Mouse (Mus musculus): ENCODE results near the gene Gstt1. TPM values are rescaled to one million over a fixed set of nuclear protein-coding genes. Genes with fewer than 3 reads are reported as not detected.
A peak's percentile ranks its signal among the peaks of the same experiment; 100 is the strongest.

Gstt1 gene
- polyA plus RNA-seq, 1 experiment from 2014 or later = 36.2 TPM

GRCm38 (mm10) chr10:75822443-75822842, 24.1 kb upstream of the Gstt1 start, which contains the start of gene Gstt4:
Gene Gstt4 (minus strand): TSS chr10:75822543.
- H3K9me3 ChIP-seq (ENCODE audit: control insufficient read depth, low read length) = no peaks in the 10 kb centered on the region
- no peaks in the 10 kb centered on the region for H3K27me3 ChIP-seq (ENCODE audit: control insufficient read depth, insufficient read depth, low read depth, low read length)
- H3K4me1 ChIP-seq (replicated peaks; ENCODE audit: control insufficient read depth, insufficient read depth, low read length) = peaks cover 2% of the 10 kb centered on the region
- no peak within 1 kb of the TSS for H3K4me2 ChIP-seq (ENCODE audit: low read depth, low read length)
- WGBS = 94% methylated on average over 2 of the region's 2 CpGs
- no peak within 1 kb of the TSS for H3K27ac ChIP-seq (ENCODE audit: low read length)
- H3K9ac ChIP-seq (ENCODE audit: low read length) = no peak within 1 kb of the TSS
- no peak for ATAC-seq (ENCODE audit: low read depth)
- H3K4me3 ChIP-seq (ENCODE audit: low read length) = no peak within 1 kb of the TSS
- no peaks in the 10 kb centered on the region for H3K36me3 ChIP-seq (ENCODE audit: control insufficient read depth, insufficient read depth, low read length)

DNA sequence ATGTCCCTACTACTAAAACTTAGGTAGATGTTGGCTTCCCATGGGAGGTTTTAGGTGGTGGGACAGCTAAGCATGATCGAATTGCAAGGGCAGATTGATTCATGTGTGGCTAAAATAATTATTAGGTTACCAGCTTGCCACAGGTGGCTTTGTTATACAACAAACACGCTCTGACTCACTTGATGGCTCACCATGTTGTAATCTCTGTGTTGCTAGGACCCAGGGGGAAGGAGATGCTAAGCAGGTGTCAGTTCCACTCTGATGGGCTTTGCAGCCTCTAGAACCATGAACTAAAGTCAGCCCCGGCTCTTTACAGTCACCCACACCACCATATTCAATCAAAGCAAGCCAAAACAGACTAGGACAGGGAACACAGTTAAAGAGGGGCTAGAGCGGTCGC, 21.5 kb upstream of the Gstt1 start:
- Histone ChIP-seq H3K4me2 (ENCODE audit: low read depth, low read length) (no peak overlapping the region), H3K9ac (ENCODE audit: low read length) (no peak overlapping the region), H3K4me1 (replicated peaks; ENCODE audit: control insufficient read depth, insufficient read depth, low read length) (no peaks in the 10 kb centered on the region), H3K9me3 (ENCODE audit: control insufficient read depth, low read length) (no peaks in the 10 kb centered on the region), H3K27ac (ENCODE audit: low read length) (no peak overlapping the region), H3K36me3 (ENCODE audit: control insufficient read depth, insufficient read depth, low read length) (no peaks in the 10 kb centered on the region), H3K4me3 (ENCODE audit: low read length) (no peak overlapping the region), H3K27me3 (ENCODE audit: control insufficient read depth, insufficient read depth, low read depth, low read length) (no peaks in the 10 kb centered on the region)
- ATAC-seq (ENCODE audit: low read depth) = no peak
- WGBS = 85% methylated on average over 5 of the region's 5 CpGs

DNA sequence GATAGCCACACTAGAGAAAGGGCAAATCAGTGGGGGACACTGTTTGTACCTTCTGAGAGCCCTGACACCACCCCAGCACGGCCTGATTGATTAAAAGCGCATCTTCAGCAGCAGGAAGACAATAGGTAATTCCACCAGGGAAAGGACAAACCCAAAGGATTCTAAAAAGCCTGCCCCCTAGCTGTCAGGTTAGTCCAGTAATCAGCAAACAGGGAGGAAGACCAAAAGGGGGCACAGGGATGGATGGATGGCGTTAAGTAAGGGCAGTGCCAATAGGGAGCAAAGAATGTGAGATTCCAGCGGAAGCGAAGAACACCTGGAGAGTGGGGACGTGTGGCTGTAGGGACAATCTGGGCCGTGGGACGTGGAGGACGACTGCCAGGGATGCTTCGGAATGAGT, 20.3 kb upstream of the Gstt1 start:
- no peak for ATAC-seq (ENCODE audit: low read depth)
- H3K9me3 ChIP-seq (ENCODE audit: control insufficient read depth, low read length) = no peaks in the 10 kb centered on the region
- WGBS = 54% methylated on average over 10 of the region's 10 CpGs
- H3K4me2 ChIP-seq (ENCODE audit: low read depth, low read length) = no peak overlapping the region
- no peak overlapping the region for H3K27ac ChIP-seq (ENCODE audit: low read length)
- no peak overlapping the region for H3K9ac ChIP-seq (ENCODE audit: low read length)
- H3K36me3 ChIP-seq (ENCODE audit: control insufficient read depth, insufficient read depth, low read length) = no peaks in the 10 kb centered on the region
- H3K4me1 ChIP-seq (replicated peaks; ENCODE audit: control insufficient read depth, insufficient read depth, low read length) = no peaks in the 10 kb centered on the region
- no peaks in the 10 kb centered on the region for H3K27me3 ChIP-seq (ENCODE audit: control insufficient read depth, insufficient read depth, low read depth, low read length)
- H3K4me3 ChIP-seq (ENCODE audit: low read length) = no peak overlapping the region

GRCm38 (mm10) chr10:75804217-75804616, 5.8 kb upstream of the Gstt1 start:
- Histone ChIP-seq H3K9me3 (ENCODE audit: control insufficient read depth, low read length) (no peaks in the 10 kb centered on the region), H3K4me1 (replicated peaks; ENCODE audit: control insufficient read depth, insufficient read depth, low read length) (no peaks in the 10 kb centered on the region), H3K27me3 (ENCODE audit: control insufficient read depth, insufficient read depth, low read depth, low read length) (no peaks in the 10 kb centered on the region; the same call in 1 of the 2 replicates), H3K9ac (ENCODE audit: low read length) (no peak overlapping the region), H3K4me2 (ENCODE audit: low read depth, low read length) (no peak overlapping the region), H3K4me3 (ENCODE audit: low read length) (no peak overlapping the region), H3K27ac (ENCODE audit: low read length) (no peak overlapping the region), H3K36me3 (ENCODE audit: control insufficient read depth, insufficient read depth, low read length) (no peaks in the 10 kb centered on the region)
- no peak for ATAC-seq (ENCODE audit: low read depth)
- 59% methylated on average over 2 of the region's 2 CpGs for WGBS

GRCm38 (mm10) chr10:75797619-75798175, 687 bp downstream of the Gstt1 start:
- peak overlapping the region; percentile 49 for H3K27ac ChIP-seq (ENCODE audit: low read length)
- H3K4me1 ChIP-seq (replicated peaks; ENCODE audit: control insufficient read depth, insufficient read depth, low read length) = peaks cover 22% of the 10 kb centered on the region
- 0% methylated on average over 12 of the region's 12 CpGs for WGBS
- H3K4me2 ChIP-seq (ENCODE audit: low read depth, low read length) = peak overlapping the region; percentile 96
- H3K9me3 ChIP-seq (ENCODE audit: control insufficient read depth, low read length) = no peaks in the 10 kb centered on the region
- ATAC-seq (ENCODE audit: low read depth) = peak; percentile 70
- peak overlapping the region; percentile 71 for H3K9ac ChIP-seq (ENCODE audit: low read length)
- peak overlapping the region; percentile 61 for H3K4me3 ChIP-seq (ENCODE audit: low read length)
- no peaks in the 10 kb centered on the region; the same call in 1 of the 2 replicates for H3K27me3 ChIP-seq (ENCODE audit: control insufficient read depth, insufficient read depth, low read depth, low read length)
- H3K36me3 ChIP-seq (ENCODE audit: control insufficient read depth, insufficient read depth, low read length) = no peaks in the 10 kb centered on the region

GRCm38 (mm10) chr10:75796731-75797516, 1.5 kb downstream of the Gstt1 start:
- Histone ChIP-seq H3K4me3 (ENCODE audit: low read length) (peak overlapping the region; percentile 61), H3K27me3 (ENCODE audit: control insufficient read depth, insufficient read depth, low read depth, low read length) (no peaks in the 10 kb centered on the region; the same call in 1 of the 2 replicates), H3K27ac (ENCODE audit: low read length) (peak overlapping the region; percentile 1; the same call in 1 of the 2 replicates), H3K36me3 (ENCODE audit: control insufficient read depth, insufficient read depth, low read length) (no peaks in the 10 kb centered on the region), H3K9ac (ENCODE audit: low read length) (peak overlapping the region; percentile 71), H3K4me2 (ENCODE audit: low read depth, low read length) (peak overlapping the region; percentile 96), H3K9me3 (ENCODE audit: control insufficient read depth, low read length) (no peaks in the 10 kb centered on the region), H3K4me1 (replicated peaks; ENCODE audit: control insufficient read depth, insufficient read depth, low read length) (peaks cover 22% of the 10 kb centered on the region)
- ATAC-seq (ENCODE audit: low read depth) = peak; percentile 35
- 35% methylated on average over 11 of the region's 11 CpGs for WGBS

- Histone ChIP-seq H3K9ac (ENCODE audit: low read length) (peak overlapping the region; percentile 12; the same call in 1 of the 2 replicates), H3K4me1 (replicated peaks; ENCODE audit: control insufficient read depth, insufficient read depth, low read length) (peaks cover 26% of the 10 kb centered on the region), H3K36me3 (ENCODE audit: control insufficient read depth, insufficient read depth, low read length) (no peaks in the 10 kb centered on the region), H3K9me3 (ENCODE audit: control insufficient read depth, low read length) (no peaks in the 10 kb centered on the region), H3K4me3 (ENCODE audit: low read length) (no peak overlapping the region), H3K27me3 (ENCODE audit: control insufficient read depth, insufficient read depth, low read depth, low read length) (no peaks in the 10 kb centered on the region), H3K27ac (ENCODE audit: low read length) (no peak overlapping the region), H3K4me2 (ENCODE audit: low read depth, low read length) (no peak overlapping the region)
- WGBS = 35% methylated on average over 3 of the region's 3 CpGs
- peak; percentile 24; the same call in 1 of the 2 replicates for ATAC-seq (ENCODE audit: low read depth)
Measured at GRCm38 (mm10) chr10:75794880-75795279, 3.5 kb downstream of the Gstt1 start.

GRCm38 (mm10) chr10:75790773-75791172, 7.6 kb downstream of the Gstt1 start:
- peaks cover 16% of the 10 kb centered on the region for H3K4me1 ChIP-seq (replicated peaks; ENCODE audit: control insufficient read depth, insufficient read depth, low read length)
- peak; percentile 60 for ATAC-seq (ENCODE audit: low read depth)
- H3K9me3 ChIP-seq (ENCODE audit: control insufficient read depth, low read length) = no peaks in the 10 kb centered on the region
- peak overlapping the region; percentile 33; the same call in 1 of the 2 replicates for H3K9ac ChIP-seq (ENCODE audit: low read length)
- H3K27ac ChIP-seq (ENCODE audit: low read length) = peak overlapping the region; percentile 60; the same call in 1 of the 2 replicates
- H3K4me3 ChIP-seq (ENCODE audit: low read length) = no peak overlapping the region
- no peaks in the 10 kb centered on the region for H3K27me3 ChIP-seq (ENCODE audit: control insufficient read depth, insufficient read depth, low read depth, low read length)
- WGBS = 10% methylated on average over 7 of the region's 7 CpGs
- 0 out of 2 replicates have a peak overlapping the region, but pooled peaks have one; percentile 18 for H3K4me2 ChIP-seq (ENCODE audit: low read depth, low read length)
- H3K36me3 ChIP-seq (ENCODE audit: control insufficient read depth, insufficient read depth, low read length) = no peaks in the 10 kb centered on the region

DNA sequence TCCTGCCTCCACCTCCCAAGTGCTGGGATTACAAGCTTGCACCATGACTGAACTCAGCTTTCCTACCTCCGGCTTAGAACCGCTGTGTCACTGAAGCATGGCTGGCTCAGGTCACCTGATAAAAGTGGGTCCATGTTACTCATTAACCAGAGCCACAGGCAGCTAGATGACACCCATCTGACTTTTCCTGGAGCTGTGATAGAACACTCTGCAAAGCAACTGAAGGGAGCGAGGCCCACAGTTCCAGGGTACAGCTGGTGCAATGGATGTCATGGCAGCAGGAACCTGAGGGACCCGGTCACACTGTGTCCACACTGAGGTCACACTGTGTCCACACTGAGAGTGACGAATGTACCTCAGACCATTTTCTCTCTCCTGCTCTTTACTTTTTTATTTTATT, 8.5 kb downstream of the Gstt1 start:
- H3K4me2 ChIP-seq (ENCODE audit: low read depth, low read length) = no peak overlapping the region
- H3K27me3 ChIP-seq (ENCODE audit: control insufficient read depth, insufficient read depth, low read depth, low read length) = no peaks in the 10 kb centered on the region
- H3K27ac ChIP-seq (ENCODE audit: low read length) = no peak overlapping the region
- peaks cover 9% of the 10 kb centered on the region for H3K4me1 ChIP-seq (replicated peaks; ENCODE audit: control insufficient read depth, insufficient read depth, low read length)
- 62% methylated on average over 5 of the region's 5 CpGs for WGBS
- ATAC-seq (ENCODE audit: low read depth) = no peak
- no peak overlapping the region for H3K9ac ChIP-seq (ENCODE audit: low read length)
- H3K4me3 ChIP-seq (ENCODE audit: low read length) = no peak overlapping the region
- H3K36me3 ChIP-seq (ENCODE audit: control insufficient read depth, insufficient read depth, low read length) = no peaks in the 10 kb centered on the region
- H3K9me3 ChIP-seq (ENCODE audit: control insufficient read depth, low read length) = no peaks in the 10 kb centered on the region
